Mouse (Mus musculus) urinary bladder, adult 2 months (tissue): ENCODE measurements around the gene Gucd1. TPM values are rescaled to one million over a fixed set of nuclear protein-coding genes. Genes with fewer than 3 reads are reported as not detected.
"Not testable (repeated sequence)": the region's sequence is repeated elsewhere in the genome, so short reads cannot be mapped to it uniquely, and the experiment has no call there.

Experiments
- DNase-seq: peaks from one replicate; pipeline ENCODE4 v3.0.0; 2022; ENCODE audit warnings: low spot score
- polyA plus RNA-seq: library from polyadenylated mRNA; depleted of rRNA; stranded (reverse); fragments of >200 nt; gene quantifications from 2 replicates; pipeline ENCODE4 v1.2.3, GENCODE M21; 2012

The Gucd1 gene
- polyA plus RNA-seq, 1 experiment, result 13.4 TPM

DNA sequence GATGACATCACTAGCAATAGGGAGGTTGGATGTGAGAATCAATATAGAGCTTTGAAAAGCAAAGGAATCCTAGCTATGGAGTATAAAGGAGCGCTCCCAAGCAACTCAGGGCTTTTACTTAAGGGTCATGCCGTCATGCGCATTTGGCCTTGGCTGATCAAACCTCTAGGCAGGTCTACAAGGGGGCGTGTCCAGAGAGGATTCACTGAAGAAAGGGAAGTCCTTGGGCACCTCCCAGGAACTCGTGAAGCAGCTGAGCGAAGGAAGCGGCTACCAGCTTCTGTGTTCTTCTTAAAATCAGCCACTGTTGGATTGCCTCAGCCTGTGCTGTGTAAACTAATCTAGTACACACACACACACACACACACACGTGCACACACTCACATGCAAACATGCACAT, 44.4 kb downstream of the Gucd1 start:
- DNase-seq, result no peak

DNA sequence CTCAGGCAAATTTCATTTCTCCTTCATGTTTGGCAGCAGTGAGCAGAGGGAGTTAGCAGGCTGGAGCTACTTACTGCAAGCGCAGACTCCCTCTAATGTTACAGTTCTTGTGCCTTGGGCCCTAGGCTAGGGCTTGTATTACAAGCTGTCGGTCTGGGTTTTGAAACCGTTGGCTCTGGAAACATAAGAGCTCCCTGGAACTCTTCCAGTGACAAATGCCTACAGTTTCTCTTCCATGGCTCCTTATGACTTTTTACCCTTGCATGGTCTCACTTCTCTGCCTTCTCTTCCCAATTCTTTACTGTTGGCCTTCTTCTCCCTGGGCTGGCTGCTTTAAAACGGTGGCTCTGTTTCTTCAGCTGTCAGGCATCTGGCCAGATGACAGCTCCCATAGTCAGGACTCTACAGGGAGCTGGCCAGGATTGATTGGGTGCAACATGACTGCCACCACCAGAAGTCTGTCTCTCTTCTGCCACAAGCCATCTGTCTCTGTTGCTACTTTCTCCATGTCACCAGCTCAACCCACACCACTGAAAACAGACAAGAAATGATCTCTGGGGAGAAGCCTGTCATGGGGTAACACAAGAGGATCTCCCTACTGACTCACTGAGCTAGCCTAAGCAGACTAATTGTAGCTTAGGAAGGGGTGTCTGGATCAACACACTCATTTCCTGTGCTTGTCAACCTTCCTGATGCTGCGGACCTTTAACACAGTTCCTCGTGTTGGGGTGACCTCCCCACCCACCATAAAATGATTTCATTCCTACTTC, 51.8 kb downstream of the Gucd1 start:
- no peak for DNase-seq

DNA sequence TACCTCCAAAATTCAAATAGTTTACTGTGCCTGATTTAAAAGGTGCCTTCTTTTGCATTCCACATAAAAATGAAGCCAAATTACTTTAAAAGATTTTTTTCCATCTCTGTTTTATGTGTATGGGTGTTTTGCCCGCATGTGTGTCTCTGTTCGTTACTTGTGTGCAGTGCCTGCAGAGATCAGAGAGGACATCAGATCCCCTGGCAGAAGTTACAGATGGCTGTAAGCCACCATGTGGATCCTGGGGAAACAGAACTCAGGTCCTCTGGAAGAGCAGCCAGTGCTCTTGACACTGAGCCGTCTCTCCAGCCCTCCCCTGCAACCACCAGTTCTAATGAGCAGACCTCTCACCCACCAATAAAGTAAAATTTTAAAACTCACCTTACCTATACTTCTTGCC, 55.0 kb downstream of the Gucd1 start:
- no peak for DNase-seq

DNA sequence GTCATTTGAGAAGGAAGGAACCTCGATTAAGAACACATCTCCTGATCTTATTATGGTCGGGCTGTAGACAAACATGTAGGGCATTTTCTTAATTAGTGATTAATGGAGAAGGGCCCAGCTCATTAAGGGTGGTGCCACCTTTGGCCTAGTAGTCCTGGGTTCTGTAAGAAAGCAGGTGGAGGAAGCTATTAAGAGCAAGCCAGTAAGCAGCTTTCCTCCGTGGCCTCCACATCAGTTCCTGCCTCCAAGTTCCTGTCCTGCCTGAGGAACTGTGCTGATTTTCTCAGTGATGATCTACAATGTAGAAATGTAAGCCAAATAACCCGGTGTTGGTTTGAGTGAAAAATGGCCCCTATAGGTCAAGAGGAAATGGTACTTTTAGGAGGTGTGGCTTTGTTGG, 59.4 kb downstream of the Gucd1 start:
- DNase-seq, result no peak

DNA sequence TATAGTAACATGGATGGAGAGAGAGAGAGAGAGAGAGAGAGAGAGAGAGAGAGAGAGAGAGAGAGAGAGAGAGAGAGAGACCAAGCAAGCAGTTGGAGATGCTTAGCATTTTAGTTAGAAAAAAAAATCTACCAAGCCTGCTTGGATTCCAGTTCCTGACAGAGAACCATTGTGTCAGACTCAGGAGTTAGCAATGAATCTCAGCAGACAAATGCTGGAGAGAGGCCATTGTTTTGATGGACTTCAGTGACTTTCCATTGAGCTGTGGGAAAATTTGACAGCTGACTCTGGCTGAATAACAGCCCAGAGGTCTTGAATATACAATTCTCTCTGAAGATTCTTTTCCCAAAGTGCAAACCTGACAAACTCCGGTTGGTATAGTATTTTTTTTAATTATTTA, 59.9 kb downstream of the Gucd1 start:
- DNase-seq, result no peak

DNA sequence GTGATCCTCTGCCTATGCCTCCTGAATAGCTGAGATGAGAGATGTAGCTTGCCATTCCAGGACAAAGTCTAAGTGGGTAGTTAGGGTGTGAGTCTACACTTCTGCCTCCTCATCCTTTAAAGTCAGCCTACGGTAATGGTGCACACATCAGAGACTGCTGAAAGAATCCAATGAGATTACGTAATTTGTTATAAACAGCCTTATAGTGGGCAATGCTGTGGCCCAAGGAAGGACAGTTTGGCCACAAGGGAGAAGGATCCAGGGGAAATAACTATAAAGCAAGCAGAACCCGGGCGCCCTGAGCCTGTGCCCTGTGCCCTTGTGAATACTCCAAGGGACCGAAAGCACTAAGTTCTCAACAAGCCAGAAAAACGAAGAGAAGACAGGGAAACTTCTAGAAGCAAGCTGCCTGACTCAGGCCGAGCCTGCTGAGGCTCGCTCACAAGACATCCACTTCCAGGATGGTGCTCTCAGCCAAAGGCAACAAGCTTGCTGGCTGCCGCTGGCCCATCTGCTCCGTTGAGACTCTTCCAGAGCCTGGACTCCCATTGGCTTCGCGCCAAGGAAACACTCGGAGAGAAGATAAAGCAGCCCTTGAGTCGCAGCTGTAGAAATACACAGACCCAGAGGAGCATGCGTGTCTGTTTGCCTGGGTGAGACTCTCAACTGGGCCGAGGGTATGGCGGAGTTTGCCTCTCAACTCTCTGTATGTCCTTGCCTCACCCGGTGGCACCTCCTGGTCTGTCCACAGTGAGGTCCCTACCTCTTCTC, 61.5 kb downstream of the Gucd1 start:
- DNase-seq, result not testable (repeated sequence)

DNA sequence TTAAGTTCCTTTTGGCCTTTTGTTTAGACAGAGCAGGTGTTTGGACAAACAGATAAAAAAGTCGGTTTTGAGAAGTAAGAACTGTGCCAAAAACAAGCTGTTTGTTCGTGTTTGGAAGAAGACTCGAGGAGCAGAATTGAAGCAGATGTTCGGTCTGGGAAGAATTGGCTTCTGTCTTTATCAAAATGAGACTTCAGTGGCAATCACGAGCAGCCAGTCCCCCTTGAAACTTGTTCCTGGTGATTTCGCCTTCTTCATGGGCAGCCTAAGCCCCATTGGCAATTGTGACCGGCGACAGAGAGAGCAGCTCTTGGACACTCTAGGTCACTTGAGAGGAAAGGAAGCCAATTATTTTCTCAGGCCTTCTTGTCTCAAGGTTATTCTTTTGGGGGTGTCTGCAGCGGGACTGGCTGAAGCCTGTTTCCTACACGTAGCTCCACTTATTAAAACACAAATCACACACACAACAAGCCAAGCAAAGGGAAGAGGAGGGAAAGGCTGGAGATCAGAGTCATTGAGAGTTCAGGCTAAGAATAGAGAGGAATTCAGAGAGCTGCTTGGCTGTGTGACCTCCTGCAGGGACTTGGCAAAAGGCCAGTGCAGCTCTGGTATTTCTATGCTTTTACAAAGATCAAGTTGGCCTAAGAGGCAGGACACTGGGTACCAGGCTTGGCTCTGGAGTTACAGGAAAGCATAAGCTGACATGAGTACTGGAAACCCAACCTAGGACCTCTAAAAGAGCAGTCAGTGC, 66.6 kb downstream of the Gucd1 start:
- no peak for DNase-seq

DNA sequence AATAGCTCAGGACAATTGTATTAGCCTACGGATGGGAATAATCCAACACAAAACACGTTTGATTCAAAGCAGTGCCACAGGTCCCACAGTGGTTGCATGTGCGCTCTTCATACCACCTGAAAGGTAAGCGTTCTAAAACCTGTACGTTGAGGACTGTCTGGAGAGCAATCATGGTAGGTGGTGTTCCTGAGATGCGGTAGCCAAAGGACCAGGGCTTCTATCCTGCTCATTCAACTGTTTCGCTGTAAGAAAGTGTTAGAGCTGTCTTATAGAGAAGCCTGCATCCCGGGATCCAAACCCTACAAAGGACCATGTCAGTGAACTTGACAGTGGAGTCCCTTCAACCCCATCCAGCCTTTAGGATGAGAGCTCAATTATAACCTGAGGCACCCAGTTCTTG, 67.4 kb downstream of the Gucd1 start:
- no peak for DNase-seq

DNA sequence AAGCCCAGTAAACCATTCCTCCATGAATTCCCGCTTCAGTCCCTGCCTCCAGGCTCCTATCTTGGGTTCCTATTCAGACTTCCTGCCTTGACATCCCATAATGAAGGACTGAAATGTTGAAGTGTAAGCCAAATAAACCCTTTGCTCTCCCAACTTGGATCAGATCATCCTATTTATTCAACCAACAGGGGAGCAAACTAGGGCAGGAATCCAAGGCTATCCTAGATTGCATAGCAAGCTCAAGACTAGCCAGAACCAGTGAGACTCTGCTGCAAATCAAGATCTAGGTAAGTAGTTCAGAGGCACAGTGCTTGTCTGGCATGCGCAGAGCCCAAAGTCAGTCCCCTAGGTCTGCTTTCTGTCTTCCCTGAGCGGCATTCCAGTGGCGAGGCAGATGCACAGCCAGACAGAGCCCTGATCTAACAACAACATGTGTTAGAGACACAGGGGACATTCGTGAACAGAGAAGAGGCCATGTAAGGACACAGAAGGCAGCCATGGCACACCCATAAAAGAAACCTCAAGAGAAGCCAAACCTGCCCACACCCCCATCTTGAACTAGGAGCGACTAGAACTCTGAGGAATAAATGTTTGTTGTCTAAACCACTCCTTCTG, 68.9 kb downstream of the Gucd1 start:
- no peak for DNase-seq

DNA sequence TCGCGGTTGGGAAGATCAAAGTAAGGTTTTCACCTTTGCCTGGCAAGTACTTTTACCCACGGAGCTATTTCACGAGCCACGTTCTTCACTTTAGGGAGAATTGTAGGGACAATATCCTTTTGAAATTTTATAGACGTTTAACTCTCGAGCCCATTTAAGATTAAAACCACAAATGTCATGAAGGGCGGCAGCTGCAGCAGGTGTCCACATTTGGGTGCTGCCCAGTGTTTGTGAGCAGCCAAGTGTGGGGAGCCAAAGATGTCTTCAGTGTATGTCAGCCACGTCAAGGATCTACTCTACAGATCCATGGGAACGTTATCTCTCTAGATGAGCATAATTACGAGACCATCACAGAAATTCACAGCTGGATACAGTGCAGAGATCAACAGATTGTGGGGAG, 70.3 kb downstream of the Gucd1 start:
- no peak for DNase-seq

DNA sequence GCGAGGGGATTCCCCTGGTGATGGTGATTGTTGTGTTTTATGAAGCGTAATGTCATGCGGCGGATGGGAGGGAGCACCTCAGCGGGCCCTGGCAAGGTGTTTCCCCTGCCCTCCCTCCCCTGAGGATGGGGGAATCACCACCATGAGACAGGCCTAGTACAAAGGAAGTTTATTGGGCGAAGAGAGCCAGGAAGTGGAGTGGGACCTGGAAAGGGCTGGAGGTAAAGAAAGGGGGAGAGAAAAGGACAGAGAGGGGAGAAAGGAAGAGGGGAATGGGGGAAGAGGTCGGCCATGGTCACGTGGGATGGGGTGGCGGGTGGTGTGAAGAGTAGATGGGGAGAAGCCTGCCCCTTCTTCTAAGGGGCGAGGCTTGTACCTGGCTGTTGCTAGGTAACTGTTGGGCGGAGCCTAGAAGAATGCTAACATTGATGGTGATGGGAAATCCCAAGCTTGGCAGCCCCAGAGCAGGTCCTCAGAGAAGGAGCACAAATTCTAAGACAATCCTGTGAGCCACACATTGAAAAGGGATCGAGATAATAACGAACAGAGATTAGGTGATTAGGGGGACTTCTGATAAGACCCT, 71.2 kb downstream of the Gucd1 start:
- DNase-seq, result no peak

DNA sequence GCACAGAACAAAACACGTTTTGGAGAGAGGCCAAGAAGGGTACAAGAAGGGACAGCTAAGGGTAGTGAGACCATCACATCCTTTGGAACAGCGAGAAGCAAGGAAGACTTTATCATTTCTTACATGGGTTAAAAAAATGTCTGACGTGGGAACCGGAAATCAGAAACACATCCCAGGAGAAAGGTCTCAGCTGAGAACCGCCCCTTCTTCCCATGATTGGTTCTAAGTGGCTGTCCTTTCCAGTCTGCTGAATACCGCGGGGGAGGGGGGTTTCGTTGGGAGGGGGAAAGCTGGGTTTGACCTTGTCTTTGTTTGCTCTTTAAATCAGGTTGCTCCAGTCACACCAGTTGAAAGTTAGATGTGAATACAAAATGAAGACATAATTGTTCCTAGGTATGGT, 72.7 kb downstream of the Gucd1 start:
- DNase-seq, result no peak

DNA sequence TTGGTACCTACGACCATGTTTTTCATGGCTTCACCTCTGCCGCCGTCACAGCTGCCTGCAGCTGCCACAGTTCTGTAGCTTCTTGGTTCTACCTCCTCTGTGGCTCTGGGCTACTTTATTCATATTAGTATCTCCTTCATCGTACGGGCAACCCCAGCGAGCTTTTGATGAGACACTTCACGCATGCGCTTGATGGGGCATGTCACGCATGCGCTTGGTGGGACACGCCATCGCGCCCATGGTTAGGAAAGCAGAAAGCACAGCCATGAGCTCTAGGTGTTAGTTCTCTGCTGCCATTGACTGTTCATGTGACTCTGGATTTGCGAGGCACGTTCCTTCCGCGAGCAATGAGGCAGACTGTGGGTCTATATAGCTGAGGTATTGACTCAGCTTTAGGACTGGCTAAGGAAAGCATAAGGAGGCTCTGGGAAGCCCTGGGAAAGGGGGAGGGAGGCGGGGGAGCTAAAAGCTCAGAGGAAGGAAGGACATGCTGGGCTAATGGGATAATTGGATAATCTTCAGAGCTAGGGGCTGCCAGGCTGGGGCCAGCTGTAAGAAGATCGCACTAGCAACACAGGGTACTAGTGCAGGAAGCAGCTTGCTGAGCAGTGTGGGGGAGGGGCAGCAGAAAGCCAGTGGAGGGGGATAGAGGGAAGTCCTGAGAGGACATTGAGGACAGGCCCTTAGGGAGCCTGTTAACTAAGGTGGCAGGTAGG, 73.5 kb downstream of the Gucd1 start:
- DNase-seq, result no peak

DNA sequence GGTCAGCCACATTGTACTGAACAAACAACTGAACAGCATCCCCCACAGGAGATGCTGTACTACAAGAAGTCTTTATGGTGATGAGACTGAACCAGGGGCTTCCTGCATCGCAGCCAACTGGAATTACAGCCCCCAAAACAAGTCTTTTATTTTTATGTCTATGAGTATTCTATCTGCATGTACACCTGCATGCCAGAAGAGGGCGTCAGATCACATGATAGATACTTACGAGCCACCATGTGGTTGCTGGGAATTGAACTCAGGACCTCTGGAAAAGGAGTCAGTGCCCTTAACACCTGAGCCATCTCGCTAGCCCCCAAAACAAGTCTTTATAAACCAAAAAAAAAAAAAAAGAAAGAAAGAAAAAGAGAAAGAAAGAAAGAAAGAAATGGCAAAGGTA, 74.8 kb downstream of the Gucd1 start:
- no peak for DNase-seq

DNA sequence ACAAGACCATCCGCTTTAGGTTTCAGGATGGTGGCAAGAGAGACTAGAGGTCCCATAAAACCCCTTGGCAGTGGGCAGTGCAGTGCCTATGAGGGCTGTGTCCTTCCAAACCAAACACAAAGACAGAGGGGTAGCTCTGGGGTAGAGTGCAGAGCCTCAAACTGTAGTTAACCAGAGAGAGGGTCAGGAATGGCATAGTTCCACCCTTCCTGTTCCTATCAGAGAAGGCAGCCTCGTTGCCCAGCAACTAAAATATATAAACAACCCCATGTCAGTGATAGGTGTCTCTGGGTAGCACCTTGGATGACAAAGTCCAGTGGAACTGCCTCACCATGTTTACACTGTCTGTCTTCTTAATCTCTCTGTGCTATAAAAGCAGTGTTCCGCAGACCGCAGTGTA, 76.0 kb downstream of the Gucd1 start:
- no peak for DNase-seq

DNA sequence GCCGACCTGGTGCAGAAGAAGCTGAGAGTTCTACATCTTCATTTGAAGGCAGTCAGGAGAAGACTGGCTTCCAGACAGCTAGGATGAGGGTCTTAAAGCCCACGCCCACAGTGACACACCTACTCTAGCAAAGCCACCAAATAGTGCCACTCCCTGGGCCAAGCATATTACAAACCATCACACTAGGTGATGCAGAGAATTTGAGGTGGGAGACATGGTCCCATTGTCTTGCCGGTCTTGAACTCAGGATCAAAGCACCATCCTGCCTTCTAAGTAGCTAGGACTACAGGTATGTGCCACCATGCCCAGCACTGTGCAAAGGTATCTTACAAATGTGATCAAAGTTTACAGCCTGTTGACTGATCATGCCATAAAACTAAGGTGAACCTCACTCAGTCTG, 77.0 kb downstream of the Gucd1 start:
- DNase-seq, result no peak

DNA sequence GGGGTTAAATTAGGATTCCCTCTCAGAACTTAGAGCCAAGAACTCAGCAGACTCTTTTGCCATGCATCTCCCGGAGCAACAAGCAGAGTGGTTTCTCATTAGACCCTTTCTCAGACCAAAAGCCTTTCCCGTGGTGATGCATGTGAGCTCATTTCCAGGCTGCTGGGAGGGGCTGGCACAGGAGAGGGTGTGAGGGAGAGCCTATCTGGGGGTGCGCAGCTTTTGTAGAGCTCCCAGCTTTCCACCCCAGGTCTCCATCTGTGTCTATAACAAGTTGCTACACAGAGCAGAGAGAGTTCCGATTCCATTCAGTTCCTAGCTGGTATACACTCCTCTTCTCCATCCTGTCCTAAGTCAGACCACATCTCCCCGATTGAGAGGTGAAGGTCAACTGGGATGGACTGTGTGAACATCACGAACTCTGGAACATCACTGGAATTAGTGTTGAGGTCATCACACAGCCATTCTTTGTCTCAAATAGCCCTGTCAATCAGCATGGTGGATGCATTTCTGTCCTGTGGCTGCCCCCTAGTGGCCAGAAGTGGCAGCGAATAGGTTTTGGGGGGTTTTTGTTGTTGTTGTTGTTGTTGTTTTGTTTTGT, 78.5 kb downstream of the Gucd1 start:
- no peak for DNase-seq

DNA sequence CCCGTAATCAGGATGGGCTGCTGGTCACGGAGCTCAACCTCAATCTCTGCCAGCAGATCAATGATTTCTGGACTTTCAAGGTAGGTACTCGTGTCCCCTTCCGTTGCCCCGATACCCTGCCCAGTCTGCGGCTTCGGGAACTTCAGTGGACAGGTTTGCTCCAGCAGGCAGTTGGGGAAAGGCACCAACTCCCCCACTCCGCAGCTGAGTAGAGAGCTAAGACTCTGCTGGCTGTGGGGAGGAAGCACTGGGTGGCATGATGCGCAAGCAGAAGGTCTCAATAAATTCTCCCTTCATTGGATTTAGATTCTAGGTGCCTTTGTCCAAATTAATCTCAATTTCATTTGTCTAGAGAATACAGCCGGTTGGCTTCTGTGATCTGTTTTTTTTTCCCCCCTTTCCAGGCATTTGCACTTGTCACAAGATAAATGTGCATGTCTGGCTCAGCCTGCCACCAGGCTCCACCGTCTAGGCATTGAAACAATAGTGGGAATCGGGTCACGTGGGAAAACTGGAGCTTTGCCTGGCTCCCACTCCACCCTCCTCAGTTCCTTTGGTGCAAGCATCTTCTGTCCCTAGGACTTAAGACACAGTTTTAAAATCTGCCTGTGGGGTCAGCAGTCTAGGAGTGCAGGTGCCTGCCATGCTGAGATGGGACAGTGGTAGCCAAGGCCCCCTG, 79.5 kb downstream of the Gucd1 start:
- DNase-seq, result no peak

DNA sequence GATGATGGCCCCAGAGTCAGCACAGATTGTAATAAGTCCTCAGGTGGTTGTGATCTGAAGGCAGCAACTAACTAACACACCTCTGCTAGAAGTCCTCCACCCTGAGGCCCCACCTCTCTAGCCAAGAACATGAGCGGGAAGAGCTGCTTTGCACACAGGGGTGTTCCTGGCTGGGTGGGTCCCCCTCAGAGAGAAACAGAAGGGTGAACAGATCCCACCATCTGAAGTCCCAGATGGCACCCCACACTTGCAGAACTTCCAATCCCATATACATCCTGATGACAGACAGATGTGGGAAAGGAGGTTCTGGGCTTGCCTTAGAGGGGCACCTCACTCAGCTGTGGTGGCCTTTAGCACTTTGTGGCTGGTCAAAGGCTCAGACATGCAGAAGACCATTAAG, 80.5 kb downstream of the Gucd1 start:
- DNase-seq, result no peak

DNA sequence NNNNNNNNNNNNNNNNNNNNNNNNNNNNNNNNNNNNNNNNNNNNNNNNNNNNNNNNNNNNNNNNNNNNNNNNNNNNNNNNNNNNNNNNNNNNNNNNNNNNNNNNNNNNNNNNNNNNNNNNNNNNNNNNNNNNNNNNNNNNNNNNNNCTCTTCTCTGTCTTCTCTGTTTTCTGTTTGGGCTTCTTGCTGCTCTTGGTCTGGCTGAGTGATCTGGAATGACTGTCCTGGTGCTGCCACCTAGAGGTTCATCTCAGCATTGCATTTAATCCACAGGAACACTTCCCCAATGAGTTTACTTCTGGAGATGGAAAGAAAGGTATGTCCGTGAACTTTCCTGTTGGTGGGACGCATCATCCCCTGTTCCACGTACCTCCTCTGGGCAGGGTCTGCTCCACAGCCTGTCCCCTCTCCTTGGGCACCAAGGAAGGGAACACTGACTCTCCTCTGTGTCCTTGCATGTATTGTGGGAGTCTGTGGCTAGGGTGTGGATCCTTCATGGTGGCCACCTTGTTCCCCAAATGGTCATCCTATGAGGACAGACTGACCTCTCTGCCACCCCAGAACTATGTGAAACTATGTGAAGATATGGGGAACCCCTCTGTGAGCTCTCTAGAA, 81.1 kb downstream of the Gucd1 start:
- peak; percentile 37 for DNase-seq
